Mouse (Mus musculus): ENCODE data around the gene Gm9639.
"Not testable (repeated sequence)": the region's sequence is repeated elsewhere in the genome, so short reads cannot be mapped to it uniquely, and the experiment has no call there.

Gene Gm9639

DNA sequence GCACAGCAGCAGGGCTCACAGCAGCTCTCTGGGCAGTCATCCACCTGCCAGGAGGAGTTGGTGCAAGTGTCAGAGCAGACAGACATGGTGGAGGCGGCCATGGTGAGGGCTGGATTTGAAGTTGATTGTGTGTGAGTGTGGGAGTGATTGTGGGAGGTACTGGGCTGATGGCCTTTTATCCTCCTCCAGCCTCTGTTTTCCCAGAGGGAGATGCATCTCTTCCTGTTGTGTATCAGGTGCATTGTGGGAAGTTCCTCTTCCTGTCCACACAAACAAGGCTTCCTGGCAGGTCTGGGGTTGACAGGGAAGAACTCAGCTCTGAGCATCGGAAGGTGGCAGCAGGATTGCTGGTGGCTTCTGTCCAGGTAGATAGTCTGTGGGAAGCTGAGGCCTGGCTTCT is at the start of gene Gm9639:
Gm9639 (minus strand) TSS at position 101 of the 400 bp plus-strand sequence.
- no peak for DNase-seq (ENCODE audit: extremely low read depth, low read depth, low spot score)

DNA sequence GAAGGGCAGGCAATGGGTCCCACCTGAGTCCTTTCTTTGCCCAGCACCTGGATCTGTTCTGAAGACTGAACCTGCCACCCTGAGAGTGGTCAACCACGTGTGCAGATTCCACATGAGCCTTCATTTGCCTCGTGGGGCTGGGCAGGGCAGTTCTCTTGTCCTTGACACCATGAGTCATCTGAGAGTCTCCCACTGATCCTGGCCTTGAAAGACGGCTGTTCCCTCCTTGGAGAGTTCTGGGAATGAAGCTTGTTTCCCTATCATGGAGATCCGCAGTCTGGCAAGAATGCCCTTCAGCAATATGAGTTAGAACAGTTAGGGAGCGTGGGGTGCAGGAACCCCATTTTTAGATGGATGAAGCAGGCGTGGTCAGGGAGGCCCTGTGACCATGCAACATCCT is 44.1 kb upstream of the Gm9639 start:
- DNase-seq (ENCODE audit: extremely low read depth, low read depth, low spot score) = no peak

DNA sequence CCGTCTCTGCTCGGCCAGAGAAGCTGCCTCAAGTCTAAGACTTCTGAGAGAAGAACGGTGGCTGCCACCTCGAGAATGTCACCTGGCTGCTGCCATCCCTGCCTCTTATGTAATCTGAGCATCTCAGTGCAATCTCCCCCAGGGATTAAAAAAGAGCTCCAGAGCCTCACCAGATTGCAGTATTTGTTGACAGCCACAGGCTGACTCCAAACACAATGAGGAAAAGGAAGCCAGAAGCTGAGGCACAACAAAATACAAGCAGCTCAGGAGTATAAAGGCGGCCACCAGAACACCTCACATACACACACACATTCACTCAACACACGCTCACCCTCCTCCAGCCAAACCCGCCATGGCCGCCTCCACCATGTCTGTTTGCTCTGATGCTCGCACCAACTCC is 40.8 kb upstream of the Gm9639 start, which contains the start of gene Krtap10-10:
Krtap10-10 (plus strand) TSS at position 301 of the 400 bp plus-strand sequence.
- DNase-seq (ENCODE audit: extremely low read depth, low read depth, low spot score) = no peak

DNA sequence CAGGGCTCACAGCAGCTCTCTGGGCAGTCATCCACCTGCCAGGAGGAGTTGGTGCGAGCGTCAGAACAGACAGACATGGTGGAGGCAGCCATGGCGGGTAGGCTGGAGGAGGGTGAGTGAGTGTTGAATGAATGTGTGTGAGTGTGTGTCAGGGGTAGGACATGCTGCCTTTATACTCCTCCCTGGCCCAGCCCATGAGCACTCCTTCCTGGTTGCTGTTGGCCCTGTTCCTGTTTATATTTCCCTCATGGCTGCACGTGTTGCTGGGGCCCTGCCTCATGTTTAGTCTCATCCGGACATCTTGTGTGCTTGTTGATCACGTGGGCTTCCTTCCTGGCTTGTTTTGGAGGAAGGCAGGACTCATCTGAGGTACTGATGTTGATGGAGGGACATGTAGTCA is 32.1 kb upstream of the Gm9639 start, which contains the start of gene Krtap10-4:
Krtap10-4 (minus strand) TSS at position 145 of the 400 bp plus-strand sequence.
- no peak for DNase-seq (ENCODE audit: extremely low read depth, low read depth, low spot score)

DNA sequence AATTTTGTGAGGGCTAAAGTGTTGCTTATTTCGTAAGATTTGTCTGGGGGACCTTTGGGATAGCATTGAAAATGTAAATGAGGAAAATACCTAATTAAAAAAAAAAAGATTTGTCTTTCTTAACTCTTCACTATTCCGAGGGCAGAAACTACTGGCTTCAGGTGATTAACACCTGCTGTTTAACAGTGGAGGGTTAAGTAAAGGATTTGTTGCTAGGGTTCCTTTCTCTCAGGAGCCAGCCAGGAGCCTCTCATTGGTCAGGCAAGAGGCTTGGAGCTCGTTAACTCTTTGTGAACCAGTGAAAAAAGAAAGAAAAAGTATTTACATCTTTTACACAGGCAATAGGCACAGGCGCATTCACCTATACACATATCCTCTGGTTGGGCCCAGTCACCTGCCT is 24.3 kb upstream of the Gm9639 start:
- DNase-seq (ENCODE audit: extremely low read depth, low read depth, low spot score) = no peak

DNA sequence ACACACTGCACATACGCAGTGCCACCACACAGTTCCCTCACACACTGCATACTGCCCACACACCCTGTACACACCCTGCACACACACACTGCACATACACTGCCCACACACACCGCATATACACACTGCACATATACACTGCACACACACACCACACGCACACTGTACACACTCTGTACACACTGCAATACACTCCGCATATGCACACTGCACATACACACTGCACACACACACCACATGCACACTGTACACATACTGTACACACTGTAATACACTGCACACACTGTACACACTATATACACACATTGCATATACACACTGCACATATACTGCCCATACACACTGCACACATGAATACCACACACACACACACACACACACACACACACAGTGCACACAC is 23.6 kb upstream of the Gm9639 start:
- no peak for DNase-seq (ENCODE audit: extremely low read depth, low read depth, low spot score)

DNA sequence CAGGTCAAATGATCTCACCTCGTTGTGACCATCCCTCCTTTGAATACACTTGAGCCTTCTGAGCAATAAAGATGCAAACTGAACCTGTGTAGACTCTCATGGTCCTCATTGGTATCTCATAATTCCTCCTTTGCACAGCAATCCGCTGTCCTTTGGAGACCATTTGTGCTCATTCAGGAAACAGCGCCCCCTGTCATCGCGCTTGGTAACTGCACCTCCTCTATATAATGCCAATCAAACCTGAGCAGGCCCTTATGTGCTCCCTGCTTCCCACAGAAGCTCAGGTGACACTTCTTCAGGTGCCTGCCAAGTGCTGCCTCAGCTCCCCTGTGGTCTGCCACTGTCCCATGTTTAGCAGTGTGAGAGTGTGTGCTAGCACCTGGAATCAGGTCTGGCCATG is 20.6 kb upstream of the Gm9639 start:
- DNase-seq (ENCODE audit: extremely low read depth, low read depth, low spot score) = no peak

DNA sequence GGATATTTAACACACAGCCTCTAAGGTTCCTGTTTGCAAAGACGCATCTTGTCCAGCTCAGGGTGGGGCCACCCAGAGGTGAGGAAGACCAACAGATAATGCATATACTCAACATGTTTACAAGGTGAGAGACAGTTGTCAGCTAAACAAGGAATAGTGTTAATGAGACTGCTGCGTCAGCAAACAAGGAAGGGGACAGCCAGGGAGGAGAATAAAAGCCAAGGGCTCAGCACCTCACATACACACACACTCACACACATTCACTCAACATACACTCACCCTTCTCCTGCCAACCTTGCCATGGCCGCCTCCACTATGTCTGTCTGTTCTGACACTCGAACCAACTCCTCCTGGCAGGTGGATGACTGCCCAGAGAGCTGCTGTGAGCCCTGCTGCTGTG is 19.5 kb upstream of the Gm9639 start, which contains the start of gene Gm2696:
Gm2696 (plus strand) TSS at position 301 of the 400 bp plus-strand sequence.
- no peak for DNase-seq (ENCODE audit: extremely low read depth, low read depth, low spot score)

DNA sequence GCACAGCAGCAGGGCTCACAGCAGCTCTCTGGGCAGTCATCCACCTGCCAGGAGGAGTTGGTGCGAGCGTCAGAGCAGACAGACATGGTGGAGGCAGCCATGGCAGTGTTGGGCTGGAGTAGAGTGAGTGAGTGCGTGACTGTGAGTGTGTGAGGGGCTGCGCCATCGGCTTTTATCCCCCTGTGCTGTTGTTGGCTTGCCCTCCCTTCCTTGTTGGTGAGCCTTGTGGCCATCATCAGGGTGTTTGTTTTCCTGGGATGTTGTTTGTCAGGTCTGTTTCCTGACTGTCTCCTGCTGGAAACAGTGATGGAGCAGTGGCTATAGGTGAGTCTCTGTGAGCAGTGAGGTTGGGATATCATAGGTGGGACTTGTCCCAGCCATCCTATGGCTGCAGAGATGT is 16.9 kb upstream of the Gm9639 start, which contains the start of gene Gm9507:
Gm9507 (minus strand) TSS at position 101 of the 400 bp plus-strand sequence.
- no peak for DNase-seq (ENCODE audit: extremely low read depth, low read depth, low spot score)

DNA sequence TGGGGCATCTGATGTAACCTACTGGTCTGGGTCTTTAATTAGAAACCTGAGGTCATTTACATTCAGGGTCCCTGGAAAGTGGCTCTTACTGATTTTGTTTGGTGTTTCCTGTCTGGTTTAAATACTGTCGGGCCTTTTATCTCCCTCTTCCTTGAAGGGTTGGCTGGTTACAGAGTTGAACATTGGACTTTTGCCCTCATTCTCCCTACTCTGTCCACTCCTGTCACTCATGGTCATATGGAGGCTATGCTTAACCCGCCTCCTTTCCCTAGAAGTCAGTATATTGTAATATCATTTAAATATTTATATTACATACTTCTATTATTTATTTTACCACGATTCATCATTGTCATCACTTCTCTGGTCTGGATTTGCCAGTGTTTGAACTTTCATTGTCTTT is 9.2 kb upstream of the Gm9639 start:
- no peak for DNase-seq (ENCODE audit: extremely low read depth, low read depth, low spot score)

DNA sequence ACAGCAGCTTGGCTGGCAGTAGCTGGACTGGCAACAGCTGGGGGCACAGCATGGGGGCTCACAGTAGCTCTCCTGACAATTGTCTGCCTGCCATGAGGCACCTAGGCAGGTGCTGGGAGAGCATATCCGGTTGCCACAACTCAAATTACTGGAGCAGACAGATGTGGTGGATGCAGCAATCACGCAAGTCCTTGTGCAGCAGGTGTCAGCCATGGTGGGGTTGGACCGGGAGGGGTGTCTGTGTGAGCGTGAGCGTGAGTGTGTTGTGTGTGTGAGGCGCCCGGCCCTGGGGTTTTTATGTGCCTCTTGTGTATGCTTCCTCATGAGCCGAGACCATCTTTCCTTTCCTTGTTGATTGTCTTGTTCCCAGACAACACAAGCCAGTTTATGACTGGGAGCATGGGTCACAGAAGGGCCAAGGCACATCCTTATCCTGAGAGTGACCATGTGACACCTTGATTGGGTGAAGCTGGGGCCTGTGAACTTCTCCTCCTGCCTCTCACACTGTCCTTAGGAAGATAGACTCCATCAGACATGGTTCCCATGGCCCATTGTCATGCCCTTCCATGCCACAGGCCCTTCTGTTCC is 4.1 kb upstream of the Gm9639 start, which contains the start of gene Gm19668:
Gm19668 (minus strand) TSS at position 213 of the 588 bp plus-strand sequence.
- no peak for DNase-seq (ENCODE audit: extremely low read depth, low read depth, low spot score)

DNA sequence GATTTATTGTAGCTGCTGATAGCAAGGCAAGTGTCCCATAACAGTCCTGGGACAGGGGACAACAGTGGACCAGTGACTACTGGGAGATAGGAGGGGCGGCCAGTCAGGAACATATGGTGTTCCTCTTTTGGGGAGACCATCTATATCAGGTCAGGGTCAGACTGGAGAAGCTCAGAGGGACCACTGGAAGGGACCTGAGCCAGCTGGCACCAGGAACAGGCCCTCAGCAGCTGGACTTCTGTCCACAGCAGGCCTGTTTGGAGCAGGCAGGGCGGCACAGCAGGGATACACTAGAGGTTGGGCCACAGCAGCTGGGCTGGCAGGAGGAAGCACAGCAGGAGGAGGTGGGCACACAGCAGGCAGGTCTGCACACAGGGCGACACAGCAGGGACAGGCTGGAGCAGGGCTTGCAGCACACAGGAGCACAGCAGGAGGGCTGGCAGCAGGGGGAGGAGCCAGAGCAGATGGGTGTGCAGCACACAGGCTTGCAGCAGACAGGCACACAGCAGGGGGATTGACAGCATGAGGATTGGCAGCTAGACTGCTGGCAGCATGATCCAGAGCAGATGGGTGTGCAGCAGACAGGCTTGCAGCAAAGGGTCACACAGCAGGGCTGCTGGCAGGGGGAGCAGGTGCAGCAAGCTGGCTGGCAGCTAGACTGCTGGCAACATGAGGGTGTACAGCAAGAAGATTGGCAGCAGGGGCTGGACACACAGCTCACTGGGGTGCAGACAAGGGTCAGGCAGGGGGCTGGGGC is 3.5 kb upstream of the Gm9639 start:
- not testable (repeated sequence) for DNase-seq (ENCODE audit: extremely low read depth, low read depth, low spot score)

DNA sequence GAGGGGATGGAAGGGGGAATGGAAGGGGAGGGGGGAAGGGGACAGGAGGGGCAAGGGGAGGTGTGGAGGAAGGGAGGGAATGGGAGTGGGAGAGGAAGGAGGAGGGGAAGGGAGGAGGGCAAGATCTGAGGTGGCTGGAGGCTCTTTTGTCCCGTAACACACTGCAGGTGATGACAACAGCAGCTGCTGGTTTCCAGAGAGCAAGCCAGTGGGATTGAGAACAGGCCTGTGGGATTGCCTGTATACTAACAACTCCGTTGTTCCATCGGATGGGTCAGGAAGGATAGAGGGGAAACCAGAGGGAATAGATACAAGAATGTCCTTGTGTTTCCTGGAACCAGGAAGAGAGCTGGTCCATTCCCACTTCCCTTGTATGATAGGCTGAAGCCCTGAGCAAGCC is 2.8 kb upstream of the Gm9639 start:
- DNase-seq (ENCODE audit: extremely low read depth, low read depth, low spot score) = no peak

DNA sequence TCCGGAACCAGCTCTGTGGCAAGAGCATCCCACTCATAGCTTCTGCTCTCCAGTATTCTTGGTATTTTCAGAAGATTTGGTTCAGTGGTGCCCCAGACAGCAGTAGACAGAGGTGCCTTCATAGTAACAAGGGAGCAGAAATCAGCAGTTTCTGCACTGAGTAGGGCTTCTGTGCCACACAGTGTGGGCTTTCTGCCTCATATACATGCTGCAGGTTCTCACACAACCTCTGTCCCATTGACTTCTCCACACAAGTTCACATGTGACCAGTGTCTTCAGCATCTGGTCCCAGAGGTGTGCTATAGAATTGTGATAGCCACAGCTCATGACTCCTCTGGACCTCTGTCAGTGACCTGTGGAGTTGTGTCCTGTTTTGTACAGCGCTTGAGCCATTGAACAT is 6.3 kb downstream of the Gm9639 start:
- no peak for DNase-seq (ENCODE audit: extremely low read depth, low read depth, low spot score)

DNA sequence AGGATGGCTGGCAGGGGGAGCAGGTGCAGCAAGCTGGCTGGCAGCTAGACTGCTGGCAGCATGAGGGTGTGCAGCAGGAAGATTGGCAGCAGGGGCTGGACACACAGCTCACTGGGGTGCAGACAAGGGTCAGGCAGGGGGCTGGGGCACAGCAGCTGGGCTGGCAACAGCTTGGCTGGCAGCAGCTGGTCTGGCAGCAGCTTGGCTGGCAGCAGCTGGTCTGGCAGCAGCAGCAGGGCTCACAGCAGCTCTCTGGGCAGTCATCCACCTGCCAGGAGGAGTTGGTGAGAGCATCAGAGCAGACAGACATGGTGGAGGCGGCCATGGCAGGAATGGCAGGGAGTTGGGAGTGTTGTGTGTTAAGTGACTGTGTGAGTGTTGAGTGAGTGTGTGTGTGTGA is 7.0 kb downstream of the Gm9639 start, which contains the start of gene Gm7137:
Gm7137 (minus strand) TSS at position 325 of the 400 bp plus-strand sequence.
- not testable (repeated sequence) for DNase-seq (ENCODE audit: extremely low read depth, low read depth, low spot score)

DNA sequence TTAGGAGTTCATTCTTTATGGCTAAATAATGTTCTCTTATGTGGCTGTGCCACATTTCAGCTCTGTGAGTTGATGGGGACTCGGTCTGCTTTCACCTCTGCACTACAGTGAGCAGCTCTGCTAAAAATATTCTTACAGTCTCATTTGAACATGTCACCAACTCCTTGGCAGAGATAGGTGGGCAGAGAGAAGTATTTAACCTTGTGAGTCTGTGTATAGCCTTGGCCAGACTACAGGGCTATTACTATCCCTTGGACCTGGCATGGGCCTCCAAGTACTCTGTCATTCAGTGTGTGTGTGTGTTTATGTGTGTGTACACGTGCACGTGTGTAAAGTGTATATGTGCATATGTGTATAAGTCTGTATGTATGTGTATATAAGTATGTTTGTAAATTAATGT is 11.5 kb downstream of the Gm9639 start:
- not testable (repeated sequence) for DNase-seq (ENCODE audit: extremely low read depth, low read depth, low spot score)

DNA sequence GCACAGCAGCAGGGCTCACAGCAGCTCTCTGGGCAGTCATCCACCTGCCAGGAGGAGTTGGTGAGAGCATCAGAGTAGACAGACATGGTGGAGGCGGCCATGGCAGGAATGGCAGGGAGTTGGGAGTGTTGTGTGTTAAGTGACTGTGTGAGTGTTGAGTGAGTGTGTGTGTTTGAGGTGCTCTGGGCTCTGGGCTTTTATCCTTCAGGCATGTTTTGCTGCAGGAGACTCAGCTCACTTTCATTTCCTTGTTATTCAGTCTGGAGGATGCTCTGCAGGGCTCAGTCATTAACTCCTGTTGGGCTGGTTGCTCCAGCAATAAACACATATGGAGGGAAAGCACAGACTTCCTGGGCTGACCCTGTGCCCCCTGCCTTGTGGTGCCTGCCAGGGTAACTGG is 12.4 kb downstream of the Gm9639 start, which contains the start of gene Gm3250:
Gm3250 (minus strand) TSS at position 101 of the 400 bp plus-strand sequence.
- not testable (repeated sequence) for DNase-seq (ENCODE audit: extremely low read depth, low read depth, low spot score)

DNA sequence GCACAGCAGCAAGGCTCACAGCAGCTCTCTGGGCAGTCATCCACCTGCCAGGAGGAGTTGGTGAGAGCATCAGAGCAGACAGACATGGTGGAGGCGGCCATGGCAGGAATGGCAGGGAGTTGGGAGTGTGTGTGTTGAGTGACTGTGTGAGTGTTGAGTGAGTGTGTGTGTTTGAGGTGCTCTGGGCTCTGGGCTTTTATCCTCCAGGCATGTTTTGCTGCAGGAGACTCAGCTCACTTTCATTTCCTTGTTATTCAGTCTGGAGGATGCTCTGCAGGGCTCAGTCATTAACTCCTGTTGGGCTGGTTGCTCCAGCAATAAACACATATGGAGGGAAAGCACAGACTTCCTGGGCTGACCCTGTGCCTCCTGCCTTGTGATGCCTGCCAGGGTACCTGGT is 18.0 kb downstream of the Gm9639 start, which contains the start of gene Gm7138:
Gm7138 (minus strand) TSS at position 101 of the 400 bp plus-strand sequence.
- not testable (repeated sequence) for DNase-seq (ENCODE audit: extremely low read depth, low read depth, low spot score)

DNA sequence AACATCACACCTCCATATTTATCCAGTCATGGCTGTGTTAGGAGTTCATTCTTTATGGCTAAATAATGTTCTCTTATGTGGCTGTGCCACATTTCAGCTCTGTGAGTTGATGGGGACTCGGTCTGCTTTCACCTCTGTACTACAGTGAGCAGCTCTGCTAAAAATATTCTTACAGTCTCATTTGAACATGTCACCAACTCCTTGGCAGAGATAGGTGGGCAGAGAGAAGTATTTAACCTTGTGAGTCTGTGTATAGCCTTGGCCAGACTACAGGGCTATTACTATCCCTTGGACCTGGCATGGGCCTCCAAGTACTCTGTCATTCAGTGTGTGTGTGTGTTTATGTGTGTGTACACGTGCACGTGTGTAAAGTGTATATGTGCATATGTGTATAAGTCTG is 22.7 kb downstream of the Gm9639 start:
- DNase-seq (ENCODE audit: extremely low read depth, low read depth, low spot score) = not testable (repeated sequence)

DNA sequence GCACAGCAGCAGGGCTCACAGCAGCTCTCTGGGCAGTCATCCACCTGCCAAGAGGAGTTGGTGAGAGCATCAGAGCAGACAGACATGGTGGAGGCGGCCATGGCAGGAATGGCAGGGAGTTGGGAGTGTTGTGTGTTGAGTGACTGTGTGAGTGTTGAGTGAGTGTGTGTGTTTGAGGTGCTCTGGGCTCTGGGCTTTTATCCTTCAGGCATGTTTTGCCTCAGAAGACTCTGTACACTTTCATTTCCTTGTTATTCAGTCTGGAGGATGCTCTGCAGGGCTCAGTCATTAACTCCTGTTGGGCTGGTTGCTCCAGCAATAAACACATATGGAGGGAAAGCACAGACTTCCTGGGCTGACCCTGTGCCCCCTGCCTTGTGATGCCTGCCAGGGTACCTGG is 23.7 kb downstream of the Gm9639 start, which contains the start of gene Gm3238:
Gm3238 (minus strand) TSS at position 101 of the 400 bp plus-strand sequence.
- not testable (repeated sequence) for DNase-seq (ENCODE audit: extremely low read depth, low read depth, low spot score)

DNA sequence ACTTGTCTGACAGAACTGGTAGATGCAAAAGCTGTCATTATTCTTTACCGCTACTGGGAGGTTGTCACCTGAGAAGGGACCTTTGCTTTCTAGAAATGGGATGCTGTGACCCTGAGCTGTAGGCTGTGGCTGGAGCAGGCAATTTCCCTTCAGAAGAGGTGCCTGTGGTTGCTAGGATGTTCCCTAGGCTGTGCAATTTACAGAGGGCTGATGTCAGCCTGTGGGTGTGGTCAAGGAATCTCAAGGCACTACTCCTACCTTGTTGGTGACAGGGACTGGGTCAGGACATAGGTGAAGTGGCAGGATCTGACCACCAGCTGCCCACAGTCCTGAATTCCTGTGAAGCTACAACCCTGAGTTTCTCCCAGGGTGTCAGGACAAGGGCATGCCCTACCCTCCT is 25.1 kb downstream of the Gm9639 start:
- no peak for DNase-seq (ENCODE audit: extremely low read depth, low read depth, low spot score)

DNA sequence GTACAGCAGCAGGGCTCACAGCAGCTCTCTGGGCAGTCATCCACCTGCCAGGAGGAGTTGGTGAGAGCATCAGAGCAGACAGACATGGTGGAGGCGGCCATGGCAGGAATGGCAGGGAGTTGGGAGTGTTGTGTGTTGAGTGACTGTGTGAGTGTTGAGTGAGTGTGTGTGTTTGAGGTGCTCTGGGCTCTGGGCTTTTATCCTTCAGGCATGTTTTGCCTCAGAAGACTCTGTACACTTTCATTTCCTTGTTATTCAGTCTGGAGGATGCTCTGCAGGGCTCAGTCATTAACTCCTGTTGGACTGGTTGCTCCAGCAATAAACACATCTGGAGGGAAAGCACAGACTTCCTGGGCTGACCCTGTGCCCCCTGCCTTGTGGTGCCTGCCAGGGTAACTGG is 35.3 kb downstream of the Gm9639 start, which contains the start of gene Gm3233:
Gm3233 (minus strand) TSS at position 101 of the 400 bp plus-strand sequence.
- not testable (repeated sequence) for DNase-seq (ENCODE audit: extremely low read depth, low read depth, low spot score)
